Mouse (Mus musculus): ENCODE measurements around the gene Tmem229a. TPM values are rescaled to one million over a fixed set of nuclear protein-coding genes. Genes with fewer than 3 reads are reported as not detected.

Gene Tmem229a
- polyA plus RNA-seq (2017; shearing (Covaris generic)), result 0.09 TPM

GRCm38 (mm10) chr6:24955946-24956585 is at the start of gene Tmem229a:
TSS of gene Tmem229a (minus strand) at chr6:24956297.

Other genes starting within 250 kb of the Tmem229a start
- not detected for gene Hyal6, start 223.1 kb downstream of the Tmem229a start, polyA plus RNA-seq (2017; shearing (Covaris generic))
- not detected for gene Hyal4, start 208.0 kb downstream of the Tmem229a start, polyA plus RNA-seq (2017; shearing (Covaris generic))
- not detected for gene Spam1, start 165.1 kb downstream of the Tmem229a start, polyA plus RNA-seq (2017; shearing (Covaris generic))
- gene Hyal5, start 98.3 kb downstream of the Tmem229a start, polyA plus RNA-seq (2017; shearing (Covaris generic)), result not detected

Measured in activated CD4-positive, CD25-positive, alpha-beta regulatory T cell, adult 9 weeks (primary cell).